Mouse (Mus musculus): ENCODE data around the gene Trim65.

GRCm38 (mm10) chr11:116087194-116088130 lies 43.5 kb downstream of the Trim65 start:
- TF ChIP-seq CTCF (IDR thresholded peaks at IDR 0.05; ENCODE audit: control insufficient read depth, insufficient read depth, low read length) (peak; percentile 87), POLR2A (IDR thresholded peaks at IDR 0.05; ENCODE audit: borderline replicate concordance, control insufficient read depth, low read depth, low read length) (peak; percentile 80; the same call in 1 of the 2 replicates)

Measured in bone marrow, adult 2 months (tissue).